Mouse (Mus musculus) kidney, embryonic 15.5 days (tissue): Measurements from ENCODE around the gene Ttc25. TPM values are rescaled to one million over a fixed set of nuclear protein-coding genes. Genes with fewer than 3 reads are reported as not detected.

Experiments used
- ATAC-seq: fragments of 200-750 bp; cut with Nextera tagmentation; replicated peaks from 2 replicates; pipeline ENCODE4 v1.8.0; 2017; ENCODE audit warnings: moderate TSS enrichment; ENCODE audit not compliant: low FRiP score
- H3K27ac ChIP-seq: fragments of 300-500 bp; sonication (generic); 2 replicates; pipeline ENCODE4 v1.5.1; 2015; ENCODE audit warnings: mild to moderate bottlenecking, inconsistent platforms
- H3K27me3 ChIP-seq: fragments of 300-500 bp; sonication (generic); 2 replicates; pipeline ENCODE4 v1.6.1; 2015; ENCODE audit warnings: inconsistent platforms
- H3K36me3 ChIP-seq: fragments of 300-500 bp; sonication (generic); 2 replicates; pipeline ENCODE4 v1.6.1; 2015; ENCODE audit warnings: inconsistent platforms
- H3K4me1 ChIP-seq: fragments of 300-500 bp; sonication (generic); 2 replicates; pipeline ENCODE4 v1.6.1; 2015; ENCODE audit warnings: inconsistent platforms
- H3K4me2 ChIP-seq: fragments of 300-500 bp; sonication (generic); 2 replicates; pipeline ENCODE4 v1.6.1; 2015; ENCODE audit warnings: moderate library complexity, mild to moderate bottlenecking, inconsistent platforms
- H3K4me3 ChIP-seq: fragments of 300-500 bp; sonication (generic); replicated peaks from 2 replicates; pipeline ENCODE4 v1.5.1; 2015; ENCODE audit warnings: mild to moderate bottlenecking, inconsistent platforms
- H3K9ac ChIP-seq: fragments of 300-500 bp; sonication (generic); 2 replicates; pipeline ENCODE4 v1.6.1; 2015; ENCODE audit warnings: mild to moderate bottlenecking, inconsistent platforms
- H3K9me3 ChIP-seq: fragments of 300-500 bp; sonication (generic); replicated peaks from 2 replicates; pipeline ENCODE4 v1.6.1; 2016; ENCODE audit warnings: inconsistent platforms
- WGBS: fragments of 180-500 bp; shearing (Covaris S2); methylation state at CpG from one replicate; pipeline ENCODE4 v1.1.7; 2015; ENCODE audit warnings: mixed read lengths; 5-methylcytosine and 5-hydroxymethylcytosine counted together
- polyA plus RNA-seq: library from polyadenylated mRNA; unstranded; fragments of >200 nt; fragmentation: Nextera tagmentation; extraction: Ambion mirVana; gene quantifications from 2 replicates; pipeline ENCODE4 v1.2.1, GENCODE M21; 2015

Ttc25 gene
- polyA plus RNA-seq, 1 experiment from 2014 or later, result 1.1 TPM

GRCm38 (mm10) chr11:100594608-100595007 lies 49.2 kb downstream of the Ttc25 start:
- peaks cover 99% of the 10 kb centered on the region for H3K36me3 ChIP-seq
- H3K4me3 ChIP-seq, result no peak overlapping the region
- no peaks in the 10 kb centered on the region for H3K4me1 ChIP-seq
- 80% methylated on average over 7 of the region's 7 CpGs for whole genome bisulfite sequencing
- H3K27ac ChIP-seq, result no peak overlapping the region
- H3K9ac ChIP-seq, result no peak overlapping the region
- H3K4me2 ChIP-seq, result no peak overlapping the region
- ATAC-seq, result no peak
- H3K9me3 ChIP-seq, result no peaks in the 10 kb centered on the region
- no peaks in the 10 kb centered on the region for H3K27me3 ChIP-seq

DNA sequence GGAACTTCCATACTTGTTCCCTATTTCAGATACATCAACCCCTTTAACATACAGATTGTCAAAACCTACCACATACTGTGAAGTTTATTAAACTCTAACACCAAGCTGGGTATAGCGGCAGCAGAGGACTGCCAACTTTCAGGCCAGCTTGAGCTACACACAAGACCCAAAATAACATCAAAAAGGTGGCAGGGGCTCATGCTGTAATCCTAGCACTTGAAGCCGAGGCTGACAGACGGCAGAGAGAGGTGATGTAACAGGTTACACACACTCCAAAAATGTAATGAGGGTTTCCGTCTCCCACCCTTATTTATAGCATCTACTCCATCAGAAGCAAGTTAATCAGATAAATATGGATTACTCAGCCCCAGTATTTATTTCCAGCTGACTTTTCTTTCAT lies 50.1 kb downstream of the Ttc25 start:
- no peak overlapping the region for H3K27ac ChIP-seq
- WGBS, result 80% methylated on average over 4 of the region's 4 CpGs

GRCm38 (mm10) chr11:100598074-100598473 lies 52.7 kb downstream of the Ttc25 start:
- 51% methylated on average over 4 of the region's 4 CpGs for WGBS
- no peak for ATAC-seq
- H3K9me3 ChIP-seq, result no peaks in the 10 kb centered on the region
- no peak overlapping the region for H3K9ac ChIP-seq
- no peaks in the 10 kb centered on the region for H3K4me1 ChIP-seq
- H3K27ac ChIP-seq, result no peak overlapping the region
- no peak overlapping the region for H3K4me2 ChIP-seq
- no peaks in the 10 kb centered on the region for H3K27me3 ChIP-seq
- H3K4me3 ChIP-seq, result no peak overlapping the region
- H3K36me3 ChIP-seq, result peaks cover 97% of the 10 kb centered on the region

More for the DNA sequence above, 50.1 kb downstream of the Ttc25 start:
- Histone ChIP-seq H3K36me3 (peaks cover 99% of the 10 kb centered on the region), H3K4me1 (no peaks in the 10 kb centered on the region), H3K27me3 (no peaks in the 10 kb centered on the region), H3K4me3 (no peak overlapping the region), H3K4me2 (no peak overlapping the region), H3K9me3 (no peaks in the 10 kb centered on the region), H3K9ac (no peak overlapping the region)
- ATAC-seq, result no peak

DNA sequence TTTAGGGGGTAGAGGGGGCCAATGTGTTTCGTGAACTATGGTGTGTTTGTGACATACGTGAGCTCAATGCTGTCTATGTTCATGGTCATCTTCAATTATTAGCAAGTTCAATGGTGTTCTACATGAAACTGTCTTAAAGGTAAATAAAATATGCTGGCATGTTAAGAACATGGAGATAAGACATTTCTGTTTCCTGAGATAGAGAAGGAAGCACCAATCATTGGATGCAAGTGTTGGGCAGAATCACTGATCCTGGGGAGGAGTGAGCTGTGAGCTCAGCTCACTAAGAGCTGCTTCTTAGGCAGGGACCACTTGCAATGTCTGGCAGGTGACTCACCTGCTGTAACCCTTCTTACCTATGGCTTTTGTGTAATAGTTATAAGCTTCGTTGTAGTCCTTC lies 56.0 kb downstream of the Ttc25 start:
- Histone ChIP-seq H3K9ac (no peak overlapping the region), H3K9me3 (no peaks in the 10 kb centered on the region), H3K27ac (no peak overlapping the region), H3K36me3 (peaks cover 65% of the 10 kb centered on the region), H3K4me2 (no peak overlapping the region), H3K4me3 (no peak overlapping the region), H3K4me1 (peaks cover 8% of the 10 kb centered on the region), H3K27me3 (no peaks in the 10 kb centered on the region)
- WGBS, result 94% methylated on average over 3 of the region's 3 CpGs
- no peak for ATAC-seq

GRCm38 (mm10) chr11:100603155-100603554 lies 57.7 kb downstream of the Ttc25 start:
- no peaks in the 10 kb centered on the region for H3K27me3 ChIP-seq

DNA sequence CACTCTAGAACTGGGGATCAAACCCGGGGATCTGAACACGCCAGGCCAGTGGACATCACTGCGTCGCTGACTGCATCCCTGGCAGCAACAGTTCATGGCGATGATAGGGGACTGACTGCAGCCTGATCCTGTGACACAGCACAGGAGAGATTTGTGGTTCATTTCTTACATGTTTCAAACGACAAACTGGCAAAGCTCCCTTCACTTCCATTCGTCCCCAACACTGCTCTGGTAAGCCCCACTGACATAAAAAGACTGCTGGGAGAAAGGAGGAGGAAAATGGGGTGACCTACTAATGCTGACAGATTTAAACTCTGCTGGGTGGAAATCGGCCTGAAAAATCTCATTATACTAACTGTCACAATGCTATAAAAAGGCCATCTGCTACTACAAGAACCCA lies 58.4 kb downstream of the Ttc25 start:
- no peak for ATAC-seq
- peak overlapping the region; percentile 59; the same call in 1 of the 2 replicates for H3K27ac ChIP-seq
- peaks cover 8% of the 10 kb centered on the region for H3K4me1 ChIP-seq
- H3K27me3 ChIP-seq, result no peaks in the 10 kb centered on the region
- peaks cover 55% of the 10 kb centered on the region for H3K36me3 ChIP-seq
- no peak overlapping the region for H3K4me2 ChIP-seq
- no peak overlapping the region for H3K9ac ChIP-seq
- no peaks in the 10 kb centered on the region for H3K9me3 ChIP-seq
- H3K4me3 ChIP-seq, result no peak overlapping the region
- 72% methylated on average over 8 of the region's 8 CpGs for WGBS

More at GRCm38 (mm10) chr11:100603155-100603554, 57.7 kb downstream of the Ttc25 start:
- Histone ChIP-seq H3K27ac (no peak overlapping the region), H3K9ac (no peak overlapping the region), H3K9me3 (no peaks in the 10 kb centered on the region), H3K4me3 (no peak overlapping the region), H3K4me1 (peaks cover 8% of the 10 kb centered on the region), H3K36me3 (peaks cover 56% of the 10 kb centered on the region), H3K4me2 (no peak overlapping the region)
- WGBS, result 91% methylated on average over 9 of the region's 9 CpGs
- no peak for ATAC-seq

DNA sequence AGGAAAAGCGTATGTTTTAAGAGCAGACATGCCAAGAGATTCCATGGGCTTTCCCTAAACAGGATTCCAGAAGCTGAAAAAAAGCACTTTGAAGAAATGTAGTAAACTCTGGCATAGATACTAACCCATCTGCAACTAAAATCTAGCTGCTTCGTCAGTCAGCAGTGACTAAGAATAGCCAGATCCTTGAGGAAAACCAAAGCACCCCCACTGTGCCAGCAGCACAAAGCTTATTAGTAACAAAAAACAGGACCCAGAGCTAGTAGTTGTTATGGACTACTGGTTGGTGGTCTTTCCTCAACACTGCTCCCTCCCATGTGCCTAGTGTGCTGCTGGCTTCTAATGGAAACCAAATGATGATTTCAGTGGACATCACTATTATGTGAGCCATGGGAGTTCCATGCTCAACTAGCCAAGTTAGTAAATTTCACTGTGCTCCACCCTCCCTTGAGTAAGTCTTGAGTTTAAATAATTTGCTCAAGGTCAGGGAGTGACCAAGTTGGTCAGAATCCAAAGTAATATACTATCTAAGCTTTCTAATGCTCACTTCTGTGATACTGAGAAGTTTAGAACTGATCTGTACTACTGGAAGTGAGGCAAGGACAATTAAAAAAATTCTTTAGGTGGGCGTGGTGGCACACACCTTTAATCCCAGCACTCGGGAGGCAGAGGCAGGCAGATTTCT lies 59.1 kb downstream of the Ttc25 start:
- H3K4me1 ChIP-seq, result peaks cover 10% of the 10 kb centered on the region
- peak overlapping the region; percentile 59; the same call in 1 of the 2 replicates for H3K27ac ChIP-seq
- ATAC-seq, result no peak
- no peaks in the 10 kb centered on the region for H3K27me3 ChIP-seq
- peaks cover 48% of the 10 kb centered on the region for H3K36me3 ChIP-seq
- no peaks in the 10 kb centered on the region for H3K9me3 ChIP-seq
- 79% methylated on average over 4 of the region's 4 CpGs for WGBS
- H3K4me3 ChIP-seq, result no peak overlapping the region
- no peak overlapping the region for H3K4me2 ChIP-seq
- no peak overlapping the region for H3K9ac ChIP-seq

DNA sequence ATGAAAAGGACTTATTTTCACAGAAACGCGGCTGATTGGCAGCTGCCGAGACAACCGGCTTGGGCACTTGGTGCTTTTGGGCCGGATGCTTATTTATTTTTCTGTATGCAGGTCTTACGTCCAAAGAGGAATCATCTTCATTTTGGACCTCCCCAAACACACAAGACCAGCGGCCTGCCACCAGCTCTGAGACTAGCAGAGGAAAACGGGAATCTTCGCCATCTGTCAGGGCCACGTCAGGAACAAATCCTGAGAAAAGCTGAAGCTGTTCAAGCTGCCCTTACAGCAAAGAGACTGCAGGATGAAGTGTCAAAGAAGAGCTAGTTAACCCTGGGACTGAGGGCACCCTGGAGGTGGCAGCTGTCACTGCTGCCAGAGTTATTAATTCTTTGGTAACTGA lies 60.0 kb downstream of the Ttc25 start:
- H3K27me3 ChIP-seq, result no peaks in the 10 kb centered on the region
- ATAC-seq, result no peak
- H3K9ac ChIP-seq, result no peak overlapping the region
- 89% methylated on average over 10 of the region's 10 CpGs for WGBS
- H3K4me1 ChIP-seq, result peaks cover 19% of the 10 kb centered on the region
- no peak overlapping the region for H3K4me3 ChIP-seq
- no peak overlapping the region for H3K4me2 ChIP-seq
- no peak overlapping the region for H3K27ac ChIP-seq
- peaks cover 41% of the 10 kb centered on the region for H3K36me3 ChIP-seq
- no peaks in the 10 kb centered on the region for H3K9me3 ChIP-seq

DNA sequence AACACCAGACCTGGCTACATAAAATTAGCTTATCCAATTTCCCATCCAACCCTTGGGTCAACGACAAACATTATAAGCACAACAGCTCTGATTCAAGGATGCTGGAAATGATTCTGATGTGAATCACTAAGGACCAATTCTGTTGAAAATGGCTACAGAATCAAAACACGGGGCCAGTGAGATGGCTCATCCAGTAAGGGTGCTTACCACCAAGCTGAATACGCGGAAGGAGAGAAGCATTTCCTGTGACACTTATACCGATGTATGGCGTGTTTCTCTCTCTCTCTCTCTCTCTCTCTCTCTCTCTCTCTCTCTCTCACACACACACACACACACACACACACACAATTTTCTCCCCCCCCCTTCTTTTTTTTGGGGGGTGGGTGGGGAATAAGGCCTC lies 61.7 kb downstream of the Ttc25 start:
- H3K4me2 ChIP-seq, result no peak overlapping the region
- no peak for ATAC-seq
- no peak overlapping the region for H3K9ac ChIP-seq
- WGBS, result 95% methylated on average over 6 of the region's 6 CpGs
- no peak overlapping the region for H3K4me3 ChIP-seq
- H3K4me1 ChIP-seq, result peaks cover 22% of the 10 kb centered on the region
- H3K9me3 ChIP-seq, result no peaks in the 10 kb centered on the region
- no peaks in the 10 kb centered on the region for H3K27me3 ChIP-seq
- H3K27ac ChIP-seq, result no peak overlapping the region
- H3K36me3 ChIP-seq, result peaks cover 35% of the 10 kb centered on the region

DNA sequence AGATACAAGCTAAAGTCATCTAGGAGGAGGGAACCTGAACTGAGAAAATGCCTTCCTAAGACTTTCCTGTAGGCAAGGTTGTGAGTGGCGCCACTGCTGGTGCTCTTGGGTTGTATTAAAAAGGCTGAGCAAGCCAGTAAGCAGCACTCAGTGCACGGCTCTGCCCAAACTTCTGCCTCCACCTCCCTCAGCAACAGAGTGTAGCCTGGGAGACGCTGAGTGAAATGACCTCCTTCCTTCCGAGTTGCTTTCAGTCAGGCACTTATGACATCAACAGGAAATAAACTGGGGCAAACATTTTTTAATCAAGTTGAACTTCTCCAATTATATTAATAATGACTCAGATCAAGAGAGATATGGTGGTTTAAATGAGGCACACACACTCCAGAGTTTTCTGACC lies 63.4 kb downstream of the Ttc25 start:
- H3K4me3 ChIP-seq, result no peak overlapping the region
- H3K9ac ChIP-seq, result no peak overlapping the region
- peaks cover 29% of the 10 kb centered on the region for H3K36me3 ChIP-seq
- no peaks in the 10 kb centered on the region for H3K27me3 ChIP-seq
- H3K4me1 ChIP-seq, result peaks cover 20% of the 10 kb centered on the region
- 59% methylated on average over 4 of the region's 4 CpGs for WGBS
- H3K4me2 ChIP-seq, result no peak overlapping the region
- no peak for ATAC-seq
- H3K27ac ChIP-seq, result no peak overlapping the region
- H3K9me3 ChIP-seq, result no peaks in the 10 kb centered on the region

DNA sequence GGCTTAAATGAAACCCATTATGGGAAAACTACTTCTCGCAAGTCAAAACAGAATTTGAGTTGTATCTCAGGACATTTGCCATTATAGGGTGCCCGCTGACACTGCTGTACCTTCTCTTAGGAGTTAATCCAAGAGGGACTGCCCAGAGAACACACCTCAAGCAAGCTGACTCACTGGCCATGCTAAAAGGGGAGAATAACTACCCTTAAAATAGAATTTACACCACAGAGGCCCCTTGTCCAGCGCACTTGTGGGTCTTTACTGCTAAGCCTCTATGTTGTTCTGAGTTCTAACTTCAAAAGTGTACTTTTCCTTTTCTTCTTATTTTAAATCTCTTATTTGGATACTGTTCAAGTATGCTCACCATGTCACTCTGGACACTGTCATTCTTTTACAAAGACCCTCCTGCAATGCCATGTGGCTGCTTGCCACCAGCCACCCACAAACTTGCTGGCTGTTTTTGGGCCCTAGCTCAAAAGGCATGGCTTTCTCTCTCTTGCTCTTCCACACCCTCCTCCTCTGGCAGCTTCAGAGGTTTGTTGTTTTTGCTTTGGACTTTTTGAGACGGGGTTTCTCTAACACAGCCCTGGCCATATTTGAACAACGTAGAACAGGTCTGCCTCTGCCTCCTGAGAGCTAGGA lies 64.1 kb downstream of the Ttc25 start:
- H3K36me3 ChIP-seq, result peaks cover 29% of the 10 kb centered on the region
- no peak overlapping the region for H3K9ac ChIP-seq
- H3K4me2 ChIP-seq, result no peak overlapping the region
- H3K4me3 ChIP-seq, result no peak overlapping the region
- H3K27me3 ChIP-seq, result no peaks in the 10 kb centered on the region
- no peak overlapping the region; the same call in 1 of the 2 replicates for H3K27ac ChIP-seq
- no peak for ATAC-seq
- peaks cover 14% of the 10 kb centered on the region for H3K4me1 ChIP-seq
- WGBS, result 80% methylated on average over 5 of the region's 5 CpGs
- H3K9me3 ChIP-seq, result no peaks in the 10 kb centered on the region

- no peak overlapping the region for H3K27ac ChIP-seq
- ATAC-seq, result no peak
- no peak overlapping the region for H3K4me2 ChIP-seq
- no peaks in the 10 kb centered on the region for H3K9me3 ChIP-seq
- H3K9ac ChIP-seq, result no peak overlapping the region
- H3K4me3 ChIP-seq, result no peak overlapping the region
- peaks cover 29% of the 10 kb centered on the region for H3K36me3 ChIP-seq
- H3K4me1 ChIP-seq, result peaks cover 14% of the 10 kb centered on the region
- H3K27me3 ChIP-seq, result no peaks in the 10 kb centered on the region
- WGBS, result 70% methylated on average over 9 of the region's 9 CpGs
Measured at GRCm38 (mm10) chr11:100609997-100610680, 64.7 kb downstream of the Ttc25 start.
